Mouse (Mus musculus): ENCODE measurements around the gene Apex1. TPM values are rescaled to one million over a fixed set of nuclear protein-coding genes. Genes with fewer than 3 reads are reported as not detected.

Gene Apex1
- polyA plus RNA-seq (2015; fragmentation: Nextera tagmentation; extraction: Ambion mirVana), result 91.5 and 98.7 TPM in 2 replicates

DNA sequence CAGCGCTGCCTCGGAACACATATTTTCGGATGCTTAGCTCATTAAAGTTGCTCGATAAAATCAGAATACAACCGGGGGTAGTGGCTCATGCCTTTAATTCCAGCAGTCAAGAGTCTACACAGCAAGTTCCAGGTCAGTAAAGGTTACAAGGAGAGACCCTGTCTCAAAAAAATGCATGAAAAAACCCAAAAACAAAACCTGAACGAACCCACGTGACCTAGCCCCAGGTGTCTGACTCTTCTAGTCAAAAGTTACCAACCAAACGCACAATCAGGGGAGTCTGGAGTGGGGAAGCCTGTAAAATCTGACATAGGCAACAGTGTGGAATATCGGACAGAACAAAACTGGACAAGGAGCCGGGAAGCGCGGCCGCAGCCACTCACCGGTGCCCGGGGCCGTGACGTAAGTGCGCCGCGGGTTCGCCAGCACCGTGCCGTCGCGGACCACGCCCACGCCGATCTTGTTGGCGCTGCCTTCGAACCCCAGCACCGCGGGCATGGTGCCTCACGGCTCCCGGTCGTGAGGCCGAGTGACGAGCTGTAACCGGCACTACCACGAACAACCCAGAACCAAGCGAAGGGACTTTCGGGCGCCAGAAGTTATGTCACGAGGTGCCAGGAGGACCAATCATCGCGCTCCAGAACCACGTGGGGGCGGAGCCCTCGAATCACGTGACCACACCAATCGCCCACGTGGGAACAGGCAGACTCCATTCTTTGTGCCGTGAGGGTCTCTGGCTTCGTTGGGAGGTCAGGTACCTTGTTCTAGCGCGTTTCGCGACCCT is at the start of gene Apex1, which contains the start of gene Osgep:
Gene Apex1 (plus strand): TSS at position 688 of the 784 bp plus-strand sequence.
Gene Osgep (minus strand): TSS at position 613 of the 784 bp plus-strand sequence.

DNA sequence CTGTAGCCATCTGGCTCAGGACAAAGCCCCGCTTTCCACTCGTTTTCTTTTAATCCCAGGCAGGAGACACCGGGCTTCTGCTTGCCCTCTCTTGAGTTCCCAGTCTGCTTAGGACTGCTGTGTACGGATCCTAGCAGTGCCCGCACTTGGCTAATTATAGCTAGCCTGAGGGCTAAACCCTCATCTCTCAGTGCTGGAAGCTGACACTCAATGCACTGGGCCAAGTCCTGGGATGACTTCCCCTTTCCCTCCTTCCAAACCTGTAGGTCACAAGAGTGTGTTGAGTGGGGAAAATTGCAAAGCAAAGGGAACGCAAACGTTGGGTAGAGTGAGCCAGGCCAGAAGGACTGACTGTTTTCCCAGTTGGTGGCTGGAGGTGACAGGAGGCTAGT is 27.4 kb upstream of the Apex1 start, which contains the start of gene Klhl33:
Gene Klhl33 (minus strand): TSS at position 134 of the 392 bp plus-strand sequence.

DNA sequence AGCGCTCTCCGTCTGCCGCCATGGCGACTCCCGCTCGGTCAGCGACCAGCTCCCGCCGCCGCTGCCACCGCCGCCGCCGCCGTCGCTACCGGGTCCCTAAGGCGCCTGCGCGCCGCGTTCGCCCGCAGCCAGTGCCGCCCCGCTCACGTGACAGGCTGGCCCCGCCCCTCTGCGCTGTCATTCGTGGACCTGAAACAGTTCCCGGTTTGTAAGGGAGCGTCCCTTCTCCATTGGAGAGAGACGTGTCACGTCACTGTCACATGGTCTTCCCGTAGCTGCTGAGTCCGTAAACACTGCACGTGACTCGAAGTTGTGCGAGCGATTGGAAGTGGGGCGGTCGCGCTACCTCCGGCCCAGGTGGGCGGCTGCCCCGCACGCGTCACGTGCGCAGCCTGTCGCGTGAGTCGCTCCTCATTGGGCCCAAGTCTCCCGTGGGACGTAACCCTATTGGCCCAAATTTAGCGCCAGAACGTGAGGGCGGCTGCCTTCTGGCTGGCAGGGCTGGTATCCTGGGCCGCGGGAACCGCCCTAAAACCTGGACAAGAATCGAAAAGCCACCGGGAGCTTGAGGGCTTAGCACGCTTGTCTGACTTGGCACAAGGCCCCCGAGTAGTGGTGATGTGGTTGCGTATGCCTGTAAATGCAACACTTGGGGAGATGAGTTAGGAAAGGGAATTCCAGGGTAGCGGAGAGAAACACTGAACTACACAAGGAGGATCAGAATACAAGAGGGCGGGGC is 6.2 kb downstream of the Apex1 start, which contains the start of the genes Pip4p1 and Pnp:
Gene Pip4p1 (minus strand): TSS at position 103 of the 739 bp plus-strand sequence.
Gene Pnp (plus strand): TSS at position 329 of the 739 bp plus-strand sequence.

DNA sequence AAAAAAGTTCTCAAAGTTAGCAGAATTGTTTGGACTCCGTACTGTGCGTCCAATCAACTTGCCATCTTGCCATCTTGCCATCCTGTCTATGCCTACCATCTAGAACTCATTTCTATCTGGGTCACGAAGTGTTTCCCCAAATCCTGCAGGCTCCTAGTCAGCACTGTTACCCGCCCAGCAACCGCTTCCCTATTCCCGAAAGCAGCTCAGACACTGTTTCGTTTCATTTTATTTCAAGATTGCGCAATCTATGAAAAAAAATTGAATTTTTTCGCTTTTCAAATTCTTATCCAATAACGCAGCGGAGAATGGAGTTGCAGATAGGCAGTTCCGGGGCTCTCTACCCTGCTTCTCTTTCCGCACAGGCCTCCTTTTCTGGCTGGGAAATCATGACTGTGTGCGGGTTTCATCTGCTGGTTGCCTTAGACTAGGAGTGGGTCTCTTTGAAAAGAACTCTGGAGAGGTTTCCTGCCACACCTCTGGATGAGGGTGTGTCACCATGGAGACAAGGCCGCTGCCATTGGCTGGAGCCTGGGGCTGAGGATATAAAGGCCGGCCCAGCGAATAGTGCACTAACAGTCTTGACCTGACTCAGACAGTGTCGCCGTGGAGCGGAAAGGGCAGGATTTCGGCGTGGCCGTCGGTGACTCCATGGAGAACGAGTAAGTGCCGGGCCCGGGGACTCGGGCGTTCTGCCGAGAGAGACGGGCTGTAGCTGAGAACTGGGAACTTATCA is 19.3 kb downstream of the Apex1 start, which contains the start of gene Gm49342:
Gene Gm49342 (plus strand): TSS at position 586 of the 736 bp plus-strand sequence.

DNA sequence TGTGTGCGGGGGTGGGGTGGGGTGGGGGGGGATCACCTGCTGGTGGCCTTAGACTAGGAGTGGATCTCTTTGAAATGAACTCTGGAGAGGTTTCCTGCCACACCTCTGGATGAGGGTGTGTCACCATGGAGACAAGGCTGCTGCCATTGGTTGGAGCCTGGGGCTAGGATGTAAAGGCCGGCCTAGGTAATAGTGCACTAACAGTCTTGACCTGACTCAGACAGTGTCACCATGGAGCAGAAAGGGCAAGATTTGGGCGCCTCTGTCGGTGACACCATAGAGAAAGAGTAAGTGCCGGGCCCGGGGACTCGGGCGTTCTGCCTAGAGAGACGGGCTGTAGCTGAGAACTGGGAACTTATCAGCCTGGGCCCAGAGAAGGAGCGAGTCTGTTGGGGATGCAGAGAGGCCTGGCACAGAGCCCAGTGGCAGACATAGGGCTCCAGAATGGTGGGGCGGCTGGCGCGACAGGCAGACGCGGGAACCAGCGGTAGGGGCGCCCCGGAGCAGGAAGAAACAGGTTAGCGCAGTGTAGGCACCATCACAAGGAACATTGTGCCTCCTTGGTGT is 31.3 kb downstream of the Apex1 start, which contains the start of gene Pnp2:
Gene Pnp2 (plus strand): TSS at position 51 of the 567 bp plus-strand sequence.

Other genes with a start within 250 kb of the Apex1 start
- not detected in 2 replicates for gene Olfr747, start 231.8 kb upstream of the Apex1 start, polyA plus RNA-seq (2015; fragmentation: Nextera tagmentation; extraction: Ambion mirVana)
- gene Olfr748, start 217.6 kb upstream of the Apex1 start, polyA plus RNA-seq (2015; fragmentation: Nextera tagmentation; extraction: Ambion mirVana), result not detected in 2 replicates
- not detected in 2 replicates for gene Olfr749, start 179.9 kb upstream of the Apex1 start, polyA plus RNA-seq (2015; fragmentation: Nextera tagmentation; extraction: Ambion mirVana)
- 36.4 and 40.1 TPM in 2 replicates for gene Ttc5, start 139.4 kb upstream of the Apex1 start, polyA plus RNA-seq (2015; fragmentation: Nextera tagmentation; extraction: Ambion mirVana)
- not detected in 2 replicates for gene Ccnb1ip1, start 117.2 kb upstream of the Apex1 start, polyA plus RNA-seq (2015; fragmentation: Nextera tagmentation; extraction: Ambion mirVana)
- gene Parp2, start 117.1 kb upstream of the Apex1 start, polyA plus RNA-seq (2015; fragmentation: Nextera tagmentation; extraction: Ambion mirVana), result 26.6 and 27.3 TPM in 2 replicates
- 6.8 and 7.5 TPM in 2 replicates for gene Tep1, start 54.4 kb upstream of the Apex1 start, polyA plus RNA-seq (2015; fragmentation: Nextera tagmentation; extraction: Ambion mirVana)
- 0.31 and 0.64 TPM in 2 replicates for gene Klhl33, start 27.5 kb upstream of the Apex1 start, polyA plus RNA-seq (2015; fragmentation: Nextera tagmentation; extraction: Ambion mirVana)
- gene Osgep, start 75 bp upstream of the Apex1 start, polyA plus RNA-seq (2015; fragmentation: Nextera tagmentation; extraction: Ambion mirVana), result 78.2 and 87.5 TPM in 2 replicates
- 32.4 and 42.5 TPM in 2 replicates for gene Pip4p1, start 5.9 kb downstream of the Apex1 start, polyA plus RNA-seq (2015; fragmentation: Nextera tagmentation; extraction: Ambion mirVana)
- gene Pnp, start 6.1 kb downstream of the Apex1 start, polyA plus RNA-seq (2015; fragmentation: Nextera tagmentation; extraction: Ambion mirVana), result 46.9 and 49.2 TPM in 2 replicates
- not detected in 2 replicates for gene Gm49342, start 19.5 kb downstream of the Apex1 start, polyA plus RNA-seq (2015; fragmentation: Nextera tagmentation; extraction: Ambion mirVana)
- gene Pnp2, start 31.0 kb downstream of the Apex1 start, polyA plus RNA-seq (2015; fragmentation: Nextera tagmentation; extraction: Ambion mirVana), result 0.75 and 1.3 TPM in 2 replicates
- 0.21 TPM in 1 of 2 replicates, not detected in the other for gene Rnase10, start 82.8 kb downstream of the Apex1 start, polyA plus RNA-seq (2015; fragmentation: Nextera tagmentation; extraction: Ambion mirVana)
- gene Rnase9, start 116.9 kb downstream of the Apex1 start, polyA plus RNA-seq (2015; fragmentation: Nextera tagmentation; extraction: Ambion mirVana), result not detected in 2 replicates
- gene Rnase11, start 125.2 kb downstream of the Apex1 start, polyA plus RNA-seq (2015; fragmentation: Nextera tagmentation; extraction: Ambion mirVana), result not detected in 2 replicates
- gene Rnase12, start 132.7 kb downstream of the Apex1 start, polyA plus RNA-seq (2015; fragmentation: Nextera tagmentation; extraction: Ambion mirVana), result 0.19 and 0.34 TPM in 2 replicates
- gene Olfr750, start 149.5 kb downstream of the Apex1 start, polyA plus RNA-seq (2015; fragmentation: Nextera tagmentation; extraction: Ambion mirVana), result not detected in 2 replicates
- 97.5 and 101 TPM in 2 replicates for gene Rnase4, start 166.1 kb downstream of the Apex1 start, polyA plus RNA-seq (2015; fragmentation: Nextera tagmentation; extraction: Ambion mirVana)
- 12.3 and 13.3 TPM in 2 replicates for gene Ang, start 166.2 kb downstream of the Apex1 start, polyA plus RNA-seq (2015; fragmentation: Nextera tagmentation; extraction: Ambion mirVana)
- gene Eddm3b, start 189.5 kb downstream of the Apex1 start, polyA plus RNA-seq (2015; fragmentation: Nextera tagmentation; extraction: Ambion mirVana), result not detected in 2 replicates
- 0.46 and 1.8 TPM in 2 replicates for gene Rnase6, start 198.9 kb downstream of the Apex1 start, polyA plus RNA-seq (2015; fragmentation: Nextera tagmentation; extraction: Ambion mirVana)
- gene Rnase1, start 221.8 kb downstream of the Apex1 start, polyA plus RNA-seq (2015; fragmentation: Nextera tagmentation; extraction: Ambion mirVana), result not detected in 2 replicates
- not detected in 2 replicates for gene Rnase2b, start 237.3 kb downstream of the Apex1 start, polyA plus RNA-seq (2015; fragmentation: Nextera tagmentation; extraction: Ambion mirVana)